Mouse (Mus musculus) myocyte (in vitro differentiated cells): Measurements from ENCODE around the gene Itgam.

Experiments
- CEBPB ChIP-seq: IDR thresholded peaks from 2 replicates; pipeline ENCODE4 v1.6.1; 2011; ENCODE audit warnings: mild to moderate bottlenecking, moderate library complexity; ENCODE audit not compliant: poor library complexity, insufficient read depth, severe bottlenecking
- MAX ChIP-seq: IDR thresholded peaks from one replicate; pipeline ENCODE4 v1.6.1; 2011; ENCODE audit warnings: low read depth, mild to moderate bottlenecking, control low read depth
- MYOD1 ChIP-seq, 3 experiments: IDR thresholded peaks; one replicate each; pipeline ENCODE4 v1.6.1; 2011; ENCODE audit warnings: control low read depth in 2 of 3, low read depth in 2 of 3, mild to moderate bottlenecking in 2 of 3, moderate library complexity in 1 of 3; ENCODE audit not compliant: insufficient read length in 2 of 3, control insufficient read depth in 1 of 3
- MYOG ChIP-seq, 3 experiments: IDR thresholded peaks; one replicate each; pipeline ENCODE4 v1.6.1; 2011; ENCODE audit warnings: control low read depth in 2 of 3, low read depth in 2 of 3, mild to moderate bottlenecking in 2 of 3; ENCODE audit not compliant: insufficient read length in 2 of 3, control insufficient read depth in 1 of 3, insufficient read depth in 1 of 3
- POLR2A ChIP-seq: IDR thresholded peaks from one replicate; pipeline ENCODE4 v1.6.1; 2011; ENCODE audit warnings: low read depth, mild to moderate bottlenecking, control low read depth, moderate library complexity; ENCODE audit not compliant: insufficient read length
- SRF ChIP-seq: IDR thresholded peaks from one replicate; pipeline ENCODE4 v1.6.1; 2011; ENCODE audit warnings: low read depth; ENCODE audit not compliant: control insufficient read depth, insufficient read length
- TCF3 ChIP-seq: IDR thresholded peaks from one replicate; pipeline ENCODE4 v1.6.1; 2011; ENCODE audit warnings: low read depth, control low read depth; ENCODE audit not compliant: insufficient read length
- USF1 ChIP-seq: IDR thresholded peaks from one replicate; pipeline ENCODE4 v1.6.1; 2011; ENCODE audit warnings: low read depth, mild to moderate bottlenecking, control low read depth, moderate library complexity

- TF ChIP-seq POLR2A = no peak
- TF ChIP-seq MYOD1 (IDR thresholded peaks at IDR 0.05; ENCODE audit: control insufficient read depth in 1 of 3, insufficient read length in 2 of 3, low read depth in 2 of 3) = no peak
- no peak for TF ChIP-seq USF1
- TF ChIP-seq MAX = no peak
- no peak for TF ChIP-seq TCF3
- no peak for TF ChIP-seq SRF
- TF ChIP-seq MYOG (IDR thresholded peaks at IDR 0.05; ENCODE audit: control insufficient read depth in 1 of 3, insufficient read depth in 1 of 3, insufficient read length in 2 of 3, low read depth in 2 of 3) = no peak
- no peak for TF ChIP-seq CEBPB
Measured at GRCm38 (mm10) chr7:128110314-128110713, 47.9 kb downstream of the Itgam start.
